Mouse (Mus musculus): ENCODE data around the gene Use1. TPM values are rescaled to one million over a fixed set of nuclear protein-coding genes. Genes with fewer than 3 reads are reported as not detected.

Use1 gene
- total and polyA plus RNA-seq, 3 experiments, result 107 to 117 TPM; not detected in 1

DNA sequence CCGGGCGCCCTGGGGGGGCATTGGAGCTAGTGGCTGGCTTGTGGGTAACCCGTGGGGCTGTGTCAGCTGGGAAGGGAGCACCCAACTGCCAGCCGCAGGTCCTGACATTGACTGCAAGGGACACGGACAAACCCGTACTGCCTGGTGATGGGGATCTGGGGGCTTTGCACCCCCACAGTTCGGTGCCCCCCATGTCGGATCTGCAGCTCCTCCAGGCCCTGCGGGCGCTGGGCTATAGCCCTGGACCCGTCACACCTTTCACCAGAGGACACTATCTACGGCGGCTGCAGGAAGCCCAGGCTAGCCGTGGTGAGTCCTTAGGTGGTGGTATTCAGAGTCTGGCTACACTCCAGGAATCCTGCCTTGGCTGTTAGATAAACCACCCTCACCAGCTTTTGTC lies 40.8 kb downstream of the Use1 start:
- Histone ChIP-seq H3K27ac (ENCODE audit: control insufficient read depth, low read depth, low read length) (no peak overlapping the region), H3K4me3 (ENCODE audit: control insufficient read depth in 1 of 2, insufficient read depth in 1 of 2, low read depth in 2 of 2, low read length in 2 of 2) (no peak overlapping the region), H3K4me1 (ENCODE audit: control insufficient read depth in 1 of 2, insufficient read depth in 2 of 2, low read length in 2 of 2) (peaks cover 0 to 22% of the 10 kb centered on the region in 2 experiments; a peak in 2 of 4 replicates), H3K9me3 (replicated peaks; ENCODE audit: insufficient read depth, low read length) (no peaks in the 10 kb centered on the region), H3K9ac (ENCODE audit: control insufficient read depth, low read depth, low read length, poor library complexity, severe bottlenecking) (no peak overlapping the region), H3K79me2 (ENCODE audit: control insufficient read depth, insufficient read depth, low read length, poor library complexity) (peaks cover 26% of the 10 kb centered on the region), H3K27me3 (ENCODE audit: control insufficient read depth in 1 of 2, insufficient read depth in 2 of 2, low read length in 2 of 2) (no peaks in the 10 kb centered on the region), H3K36me3 (ENCODE audit: control insufficient read depth in 1 of 2, insufficient read depth in 2 of 2, low read length in 2 of 2) (peaks cover 0 to 11% of the 10 kb centered on the region in 2 experiments; a peak in 2 of 4 replicates)
- DNase-seq (ENCODE audit: low read depth, low spot score), result no peak
- no peak for TF ChIP-seq GABPA (IDR thresholded peaks at IDR 0.05; ENCODE audit: low read depth, low read length)
- no peak; the same call in 1 of the 2 replicates for TF ChIP-seq TAL1 (IDR thresholded peaks at IDR 0.05; ENCODE audit: low read length)
- TF ChIP-seq SIN3A (IDR thresholded peaks at IDR 0.05; ENCODE audit: low read length), result no peak
- TF ChIP-seq MYB (IDR thresholded peaks at IDR 0.05; ENCODE audit: low read depth, low read length), result no peak
- TF ChIP-seq NRF1 (IDR thresholded peaks at IDR 0.05; ENCODE audit: insufficient read depth, low read depth, low read length, poor library complexity, severe bottlenecking), result no peak
- TF ChIP-seq TCF12 (IDR thresholded peaks at IDR 0.05; ENCODE audit: low read depth, low read length), result no peak
- no peak for TF ChIP-seq HCFC1 (IDR thresholded peaks at IDR 0.05; ENCODE audit: low read depth, low read length)
- TF ChIP-seq POLR2A (IDR thresholded peaks at IDR 0.05; ENCODE audit: control insufficient read depth in 1 of 2, insufficient read depth in 1 of 2, low read depth in 1 of 2, low read length in 2 of 2, poor library complexity in 1 of 2), result no peak
- TF ChIP-seq ZMIZ1 (IDR thresholded peaks at IDR 0.05; ENCODE audit: low read depth, low read length), result no peak
- no peak for TF ChIP-seq ELF1 (IDR thresholded peaks at IDR 0.05; ENCODE audit: low read depth, low read length)
- TF ChIP-seq MAX (IDR thresholded peaks at IDR 0.05; ENCODE audit: low read length), result no peak
- TF ChIP-seq MYC (IDR thresholded peaks at IDR 0.05; ENCODE audit: low read depth, low read length), result no peak
- no peak for TF ChIP-seq RAD21 (IDR thresholded peaks at IDR 0.05; ENCODE audit: low read depth, low read length)
- no peak for TF ChIP-seq POLR2AphosphoS5 (IDR thresholded peaks at IDR 0.05; ENCODE audit: borderline replicate concordance, low read depth, low read length)
- TF ChIP-seq SMC3 (IDR thresholded peaks at IDR 0.05; ENCODE audit: low read depth, low read length), result no peak
- no peak for TF ChIP-seq MEF2A (IDR thresholded peaks at IDR 0.05; ENCODE audit: extremely low read depth, insufficient replicate concordance, low read depth, low read length, poor library complexity, severe bottlenecking)

DNA sequence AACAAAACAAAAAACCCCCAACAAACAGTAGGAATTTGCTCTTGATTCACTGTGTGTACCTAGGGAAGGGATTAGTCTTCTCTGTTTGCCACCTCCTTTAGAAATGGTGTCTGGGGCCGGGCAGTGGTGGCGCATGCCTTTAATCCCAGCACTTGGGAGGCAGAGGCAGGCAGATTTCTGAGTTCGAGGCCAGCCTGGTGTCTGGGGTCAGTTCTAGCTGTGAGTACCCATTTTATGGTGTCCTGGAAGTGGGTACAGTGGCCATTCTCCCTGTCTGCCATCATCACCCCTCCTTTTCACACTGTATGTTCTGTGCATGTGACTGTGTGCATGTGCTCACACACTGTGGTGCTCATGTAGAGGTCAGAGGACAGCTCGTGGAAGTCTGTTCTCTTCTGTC lies 41.6 kb downstream of the Use1 start:
- H3K9ac ChIP-seq (ENCODE audit: control insufficient read depth, low read depth, low read length, poor library complexity, severe bottlenecking), result no peak overlapping the region
- peaks cover 26% of the 10 kb centered on the region for H3K79me2 ChIP-seq (ENCODE audit: control insufficient read depth, insufficient read depth, low read length, poor library complexity)
- H3K4me3 ChIP-seq (ENCODE audit: control insufficient read depth in 1 of 2, insufficient read depth in 1 of 2, low read depth in 2 of 2, low read length in 2 of 2), result no peak overlapping the region
- no peak for TF ChIP-seq POLR2A (IDR thresholded peaks at IDR 0.05; ENCODE audit: control insufficient read depth in 1 of 2, insufficient read depth in 1 of 2, low read depth in 1 of 2, low read length in 2 of 2, poor library complexity in 1 of 2)
- H3K36me3 ChIP-seq (ENCODE audit: control insufficient read depth in 1 of 2, insufficient read depth in 2 of 2, low read length in 2 of 2), result peaks cover 0 to 11% of the 10 kb centered on the region in 2 experiments; a peak in 2 of 4 replicates
- H3K4me1 ChIP-seq (ENCODE audit: control insufficient read depth in 1 of 2, insufficient read depth in 2 of 2, low read length in 2 of 2), result peaks cover 0 to 22% of the 10 kb centered on the region in 2 experiments; a peak in 2 of 4 replicates
- no peak for DNase-seq (ENCODE audit: low read depth, low spot score)
- no peaks in the 10 kb centered on the region for H3K9me3 ChIP-seq (replicated peaks; ENCODE audit: insufficient read depth, low read length)
- H3K27me3 ChIP-seq (ENCODE audit: control insufficient read depth in 1 of 2, insufficient read depth in 2 of 2, low read length in 2 of 2), result no peaks in the 10 kb centered on the region
- no peak overlapping the region for H3K27ac ChIP-seq (ENCODE audit: control insufficient read depth, low read depth, low read length)

All from MEL (cell line).